Mouse (Mus musculus): ENCODE measurements around the gene Csrp3.

Gene Csrp3

DNA sequence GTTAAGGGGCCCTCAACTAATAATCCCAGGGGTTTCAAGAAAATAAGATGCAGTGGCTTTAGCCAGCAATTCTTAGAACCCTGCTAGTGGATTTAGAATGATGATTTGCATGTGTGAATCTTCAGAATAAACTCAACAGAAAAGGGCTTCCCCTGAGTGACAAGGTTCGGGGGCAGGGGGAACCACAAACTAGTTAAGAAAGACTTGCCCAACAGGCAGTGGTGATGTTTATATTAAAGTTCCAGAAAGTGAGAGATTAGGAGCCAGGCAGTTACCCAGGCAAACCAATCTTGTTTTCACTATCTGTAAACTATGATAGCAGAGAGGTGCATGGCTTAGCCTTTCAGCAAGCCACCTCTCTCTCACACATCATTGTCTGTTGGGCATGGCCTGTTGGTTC, 15.1 kb downstream of the Csrp3 start:
- no peak for DNase-seq (ENCODE audit: extremely low read depth, low read depth, low spot score)

DNA sequence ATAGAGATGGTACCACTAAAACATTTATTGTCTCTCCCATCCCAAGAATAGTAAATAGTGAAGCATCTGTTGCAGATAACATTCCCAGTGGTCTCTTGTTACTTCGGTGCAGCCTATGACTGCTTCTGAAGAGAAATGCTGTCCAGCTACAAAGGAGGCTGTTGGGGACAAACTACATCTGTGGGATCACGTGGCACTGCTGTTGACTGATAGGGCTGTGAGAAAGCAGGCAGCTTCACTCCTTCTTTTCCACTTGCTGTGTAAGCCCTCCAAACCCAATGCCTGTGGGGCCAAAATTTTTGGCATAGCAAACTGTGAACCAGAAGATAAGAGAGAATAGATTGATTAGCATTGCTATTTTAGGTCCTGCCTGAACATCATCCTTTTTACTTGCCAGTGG, 17.4 kb downstream of the Csrp3 start:
- no peak for DNase-seq (ENCODE audit: extremely low read depth, low read depth, low spot score)

DNA sequence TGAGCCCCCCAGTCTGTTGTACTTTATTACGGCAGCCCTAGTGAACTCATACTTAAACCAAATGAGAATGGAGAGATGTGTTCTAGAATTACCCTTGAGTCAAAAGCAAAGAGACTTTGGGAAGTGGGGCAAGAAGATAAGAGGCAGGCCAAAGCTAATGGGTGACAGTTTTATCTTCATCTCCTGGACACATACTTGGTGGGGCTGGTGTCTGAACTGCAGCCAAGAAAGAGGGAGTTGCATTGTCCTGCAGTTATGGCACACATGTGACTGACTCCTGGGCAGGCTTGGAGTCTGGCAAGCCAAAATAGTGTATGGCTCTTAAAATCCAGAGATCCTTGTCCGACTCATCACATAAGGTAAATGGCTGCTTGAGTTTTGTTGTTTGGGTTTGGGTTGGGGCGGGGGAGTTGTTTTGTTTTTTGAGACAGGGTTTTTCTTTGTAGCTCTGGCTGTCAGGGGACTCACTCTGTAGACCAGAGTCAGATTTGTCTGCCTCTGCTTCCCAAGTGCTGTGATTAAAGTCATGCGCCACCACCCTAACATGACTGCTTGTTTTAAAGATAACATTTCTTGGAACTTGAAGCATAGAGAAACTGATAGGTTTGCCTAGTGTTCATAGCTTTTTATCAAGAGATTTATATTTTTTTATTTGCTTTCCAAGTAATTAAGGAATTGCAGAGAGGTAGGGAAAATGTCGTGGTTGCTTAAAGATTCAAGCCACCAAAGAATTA, 18.5 kb downstream of the Csrp3 start:
- no peak for DNase-seq (ENCODE audit: extremely low read depth, low read depth, low spot score)

DNA sequence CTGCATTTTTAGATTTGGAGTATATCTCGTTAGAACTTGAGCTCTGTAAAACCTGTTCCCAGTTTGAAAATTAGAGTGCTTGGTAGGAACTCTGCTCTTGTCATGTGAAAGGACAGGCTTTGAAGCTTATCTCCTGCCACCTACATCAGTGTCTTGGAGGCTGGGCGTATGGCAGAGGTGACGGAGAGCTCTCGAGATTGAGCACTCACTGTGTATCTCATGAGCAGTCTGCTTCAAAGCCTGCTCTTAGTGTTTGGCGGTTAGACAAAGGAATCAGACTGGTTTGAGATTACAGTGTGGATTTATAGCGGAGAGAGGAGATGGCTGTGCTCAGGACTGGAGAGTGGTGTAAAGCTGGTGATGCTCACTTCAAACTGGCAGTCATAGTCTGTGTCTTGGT, 22.7 kb downstream of the Csrp3 start:
- DNase-seq (ENCODE audit: extremely low read depth, low read depth, low spot score): no peak

DNA sequence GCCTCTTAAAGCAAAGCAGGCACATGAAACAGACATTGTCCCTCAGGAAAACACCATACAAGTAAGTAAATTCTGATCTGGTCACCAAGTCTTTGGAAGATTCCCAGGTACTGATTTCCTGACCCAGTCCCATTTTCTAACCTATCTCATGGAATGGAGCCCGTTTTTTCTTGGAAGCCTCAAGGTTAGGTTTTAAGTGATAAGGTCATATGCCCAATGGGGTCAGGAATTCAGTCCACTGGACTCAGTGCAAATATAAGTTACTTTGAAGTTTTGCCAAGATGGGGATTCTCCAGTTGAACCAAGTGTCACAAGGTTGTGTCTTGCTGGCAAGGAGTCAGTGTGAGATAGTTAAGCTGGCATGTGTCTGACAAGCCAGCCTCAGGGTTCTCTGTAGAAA, 23.2 kb downstream of the Csrp3 start:
- no peak for DNase-seq (ENCODE audit: extremely low read depth, low read depth, low spot score)

DNA sequence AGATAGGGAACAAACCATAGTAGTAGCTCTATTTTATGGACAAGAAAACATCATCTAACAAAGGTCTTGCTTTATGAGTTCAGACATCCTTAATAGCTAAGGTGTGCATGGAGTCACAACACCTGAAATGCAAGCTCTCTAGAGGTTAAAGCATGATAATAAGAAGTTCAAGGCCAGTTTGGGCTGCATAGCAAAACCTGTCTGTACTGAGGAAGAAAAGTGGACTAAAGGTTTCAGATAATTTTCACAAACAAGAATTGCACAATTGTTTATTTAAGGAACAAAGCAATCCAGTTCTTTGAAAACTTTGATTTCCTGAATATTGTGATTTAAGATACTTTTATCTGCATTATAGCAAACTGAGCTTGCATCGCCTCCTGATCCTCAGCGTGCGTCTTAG, 24.2 kb downstream of the Csrp3 start:
- DNase-seq (ENCODE audit: extremely low read depth, low read depth, low spot score): no peak

DNA sequence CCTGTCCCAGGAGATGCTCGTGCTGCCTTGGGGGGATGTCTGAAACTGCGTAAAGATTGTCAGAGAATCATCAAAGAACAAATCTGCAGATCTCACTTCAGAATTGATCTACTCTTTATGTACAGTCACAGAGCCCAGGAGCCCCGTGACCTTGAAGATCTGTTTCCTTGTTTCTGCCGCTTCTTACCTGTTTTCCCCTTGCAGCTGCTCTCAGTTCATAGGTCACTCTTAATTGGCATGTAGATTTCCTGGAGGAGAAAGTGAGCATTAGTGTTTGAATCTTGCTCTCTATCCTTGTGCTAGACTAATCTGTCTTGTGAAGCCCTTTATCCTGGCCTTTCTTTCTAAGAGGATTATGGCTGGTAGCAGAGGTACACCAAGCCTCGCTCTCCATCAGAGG, 26.2 kb downstream of the Csrp3 start:
- DNase-seq (ENCODE audit: extremely low read depth, low read depth, low spot score): no peak

DNA sequence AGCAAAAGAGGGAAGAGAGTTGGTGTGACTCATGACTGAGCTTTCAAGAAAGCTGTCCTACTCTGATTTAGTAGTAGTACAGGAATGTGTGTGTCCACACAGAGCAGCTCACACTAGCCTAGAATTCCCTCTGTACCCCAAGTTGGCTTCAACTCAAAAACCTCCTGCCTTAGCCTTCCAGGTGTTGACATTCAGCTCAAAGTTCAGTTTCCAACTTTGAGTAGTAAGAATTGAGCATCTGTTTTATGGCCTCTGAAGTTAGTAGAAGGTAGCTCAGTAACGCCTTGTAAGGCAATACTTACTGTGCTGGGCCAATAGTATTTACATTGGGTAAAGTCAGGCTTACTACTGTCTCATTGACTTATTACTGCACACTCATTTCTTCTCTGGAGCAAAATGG, 34.2 kb downstream of the Csrp3 start:
- no peak for DNase-seq (ENCODE audit: extremely low read depth, low read depth, low spot score)

DNA sequence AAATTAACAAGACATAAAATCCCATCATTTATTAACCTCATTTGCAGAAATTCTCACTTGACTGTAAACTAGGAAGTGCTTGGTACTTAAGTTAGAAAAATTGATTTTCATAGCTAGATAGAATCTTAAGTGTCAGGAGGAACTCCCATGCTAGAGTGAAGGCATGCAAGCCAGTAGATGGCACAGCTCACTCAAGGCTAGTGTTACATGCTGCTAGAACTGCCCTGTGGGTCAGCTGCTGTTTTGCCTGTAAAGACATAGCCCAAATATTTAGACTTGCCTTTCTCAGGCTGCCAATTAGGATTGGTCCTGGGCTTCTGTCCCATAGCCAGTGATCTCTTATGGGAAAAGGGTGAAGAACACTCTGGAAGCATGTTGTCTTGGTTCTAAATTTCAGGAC, 35.5 kb downstream of the Csrp3 start:
- DNase-seq (ENCODE audit: extremely low read depth, low read depth, low spot score): no peak

DNA sequence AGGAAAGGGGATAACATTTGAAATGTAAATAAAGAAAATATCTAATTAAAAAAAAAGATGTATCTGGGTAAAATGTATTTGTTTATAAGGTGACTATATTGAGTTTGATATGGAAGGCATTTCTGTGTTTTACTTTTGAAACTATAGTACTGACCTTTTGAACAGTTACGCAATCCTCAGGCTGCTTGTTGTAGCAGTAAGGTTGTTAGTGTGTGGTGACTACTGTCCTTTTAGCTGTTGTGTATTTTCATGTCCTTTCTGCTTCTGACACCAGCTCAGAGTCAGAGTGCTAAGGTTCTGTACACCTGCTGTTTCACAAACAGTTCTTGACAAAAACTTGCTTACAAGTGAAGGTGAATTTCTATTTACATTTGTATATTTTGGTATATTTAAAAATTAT, 37.2 kb downstream of the Csrp3 start:
- DNase-seq (ENCODE audit: extremely low read depth, low read depth, low spot score): no peak

DNA sequence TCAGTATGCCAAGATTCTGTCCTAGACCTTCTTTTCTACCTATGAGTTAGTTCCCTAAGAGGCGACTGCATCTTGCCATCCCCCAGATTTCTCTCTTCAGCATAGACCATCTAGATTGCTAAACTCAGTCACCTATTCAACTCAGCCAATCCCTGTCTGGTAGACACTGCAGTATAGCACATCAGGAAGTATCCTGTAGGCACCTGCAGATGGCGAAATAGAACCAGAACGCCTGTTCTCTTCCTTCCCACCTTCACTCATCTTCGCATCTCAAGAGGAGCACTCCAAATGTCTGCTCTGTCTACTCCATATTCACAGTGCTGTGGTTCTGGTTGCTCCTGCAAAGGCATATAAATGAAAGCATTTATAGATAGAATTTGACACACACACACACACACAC, 41.2 kb downstream of the Csrp3 start:
- DNase-seq (ENCODE audit: extremely low read depth, low read depth, low spot score): no peak

DNA sequence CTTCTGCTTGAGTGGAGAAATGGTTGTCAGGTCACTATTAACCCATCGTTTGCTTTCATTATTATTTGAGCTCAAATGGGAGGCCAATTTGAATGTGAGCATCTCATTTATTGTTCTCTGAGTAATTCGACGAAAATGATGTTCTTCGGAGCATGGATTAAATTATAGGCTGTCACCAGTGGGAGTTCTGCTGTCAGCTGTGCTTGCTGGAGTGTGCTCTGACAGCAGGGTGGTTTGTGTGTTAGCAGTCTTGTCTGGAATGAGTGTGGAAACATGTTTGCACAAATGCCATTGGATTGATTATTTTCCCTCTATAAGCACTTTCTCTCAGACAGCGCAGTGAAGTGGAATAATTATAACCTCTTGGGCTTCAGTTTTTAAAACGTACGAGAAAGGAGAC, 44.5 kb downstream of the Csrp3 start:
- DNase-seq (ENCODE audit: extremely low read depth, low read depth, low spot score): no peak

DNA sequence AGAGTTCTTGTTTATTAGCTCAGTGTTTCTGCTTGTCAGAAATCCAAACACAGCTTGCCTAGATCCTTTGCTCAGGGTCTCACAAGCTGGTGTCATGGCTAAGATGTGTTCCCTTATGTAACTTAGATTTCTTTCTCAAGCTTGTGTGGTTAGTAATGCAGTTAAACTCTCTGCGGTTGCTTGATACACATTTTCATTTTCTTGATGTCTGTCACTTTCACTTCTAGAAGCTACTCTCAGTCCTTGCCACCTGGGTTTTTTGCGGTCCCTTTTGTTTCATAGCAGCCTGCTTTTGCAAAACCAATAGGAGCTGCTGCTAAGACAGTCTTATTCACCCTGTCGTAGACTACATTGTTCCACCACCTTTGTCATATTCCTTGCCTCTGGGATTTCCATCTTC, 52.7 kb downstream of the Csrp3 start:
- DNase-seq (ENCODE audit: extremely low read depth, low read depth, low spot score): no peak

DNA sequence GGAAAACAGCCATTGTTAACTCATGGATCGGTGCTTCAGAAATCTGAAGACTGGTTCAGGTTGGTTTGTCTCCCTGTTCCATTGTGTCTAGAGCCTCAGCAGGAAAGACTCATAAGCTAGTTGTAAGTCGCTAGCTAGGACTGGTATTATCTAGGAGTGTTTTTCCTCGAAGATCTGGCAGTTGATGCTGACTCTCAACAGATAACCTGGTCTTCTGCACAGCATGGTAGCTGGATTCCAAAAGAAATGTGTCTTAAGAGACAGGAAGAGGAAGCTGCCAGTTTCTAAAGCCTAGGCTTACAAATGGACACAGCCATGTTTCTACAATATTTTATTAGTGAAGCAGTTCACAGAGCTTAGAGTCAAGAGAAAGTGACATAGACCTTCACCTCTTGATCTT, 56.4 kb downstream of the Csrp3 start:
- no peak for DNase-seq (ENCODE audit: extremely low read depth, low read depth, low spot score)

DNA sequence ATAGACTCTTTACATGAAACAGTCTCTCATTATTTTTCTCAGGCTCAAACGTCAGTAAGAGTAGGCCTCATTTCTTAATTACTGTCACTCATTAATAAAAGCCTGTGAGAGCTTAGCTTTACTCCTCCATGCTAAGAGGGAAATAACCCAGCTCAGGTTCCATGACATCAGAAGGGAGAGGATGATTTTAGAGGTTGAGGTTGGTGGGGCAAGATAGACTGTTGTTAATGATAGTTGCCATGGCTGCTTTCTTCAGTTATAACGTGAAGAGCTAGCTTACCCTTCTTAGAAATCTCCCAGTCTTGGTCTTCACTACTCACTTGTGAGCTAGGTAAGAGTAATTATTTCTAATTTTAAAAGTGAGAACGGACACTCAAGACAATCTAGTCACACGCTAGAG, 57.7 kb downstream of the Csrp3 start:
- DNase-seq (ENCODE audit: extremely low read depth, low read depth, low spot score): no peak

DNA sequence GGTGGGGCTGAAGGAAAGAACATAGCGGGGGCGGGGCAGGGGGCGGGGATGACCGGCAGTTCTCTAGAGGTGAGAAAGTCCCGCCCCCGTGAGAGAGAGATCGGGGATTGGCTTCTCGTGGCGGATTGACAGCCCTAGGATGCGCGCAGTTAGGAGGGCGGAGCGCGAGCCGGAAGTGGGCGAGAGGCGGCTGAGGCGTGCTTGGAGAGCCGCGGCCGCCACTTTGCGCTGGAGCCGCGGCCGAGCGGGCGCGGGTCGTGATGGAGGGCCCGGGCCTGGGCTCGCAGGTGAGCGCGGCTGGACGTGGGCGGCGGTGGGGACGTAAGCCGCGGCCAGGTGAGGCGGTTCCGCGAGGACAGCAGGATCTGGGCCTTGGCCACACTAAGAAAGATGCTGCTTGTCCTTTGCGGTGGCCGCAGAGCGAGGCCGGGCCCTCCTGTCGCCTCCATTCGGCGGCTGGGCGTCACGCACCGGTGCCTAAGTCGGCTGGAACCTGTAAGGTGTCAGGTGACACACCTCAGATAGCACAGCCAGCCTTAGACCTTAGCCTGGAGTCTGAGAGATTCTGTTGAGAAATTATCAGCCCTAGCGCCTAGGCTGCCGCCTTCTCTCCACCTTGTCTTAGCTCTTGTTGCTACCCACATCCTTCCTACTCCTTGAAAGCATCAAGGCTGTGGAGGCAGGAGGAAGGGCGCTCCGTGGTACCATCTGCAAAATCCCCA, 58.8 kb downstream of the Csrp3 start, which contains the start of gene Zdhhc13:
TSS of gene Zdhhc13 (plus strand) at position 153 of the 722 bp plus-strand sequence.
- peak; percentile 54 for DNase-seq (ENCODE audit: extremely low read depth, low read depth, low spot score)

DNA sequence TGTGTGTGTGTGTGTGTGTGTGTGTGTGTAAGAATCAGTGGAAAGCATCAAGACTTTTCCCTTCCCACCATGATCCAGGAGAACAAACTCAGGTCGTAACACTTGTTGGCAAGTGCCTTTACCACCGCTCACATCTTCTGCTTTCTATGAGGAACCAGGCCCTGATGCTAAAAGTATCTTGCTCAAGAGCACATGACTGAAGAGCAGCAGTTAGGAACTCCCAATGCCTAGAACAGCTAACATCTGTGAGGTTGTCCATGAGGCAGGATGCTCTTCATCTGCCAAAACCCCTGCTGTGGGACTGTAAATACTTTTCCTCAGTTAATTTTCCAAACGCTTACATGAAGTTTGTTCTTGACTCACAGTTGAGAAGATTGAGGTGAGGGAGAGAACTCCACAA, 59.5 kb downstream of the Csrp3 start:
- no peak for DNase-seq (ENCODE audit: extremely low read depth, low read depth, low spot score)

DNA sequence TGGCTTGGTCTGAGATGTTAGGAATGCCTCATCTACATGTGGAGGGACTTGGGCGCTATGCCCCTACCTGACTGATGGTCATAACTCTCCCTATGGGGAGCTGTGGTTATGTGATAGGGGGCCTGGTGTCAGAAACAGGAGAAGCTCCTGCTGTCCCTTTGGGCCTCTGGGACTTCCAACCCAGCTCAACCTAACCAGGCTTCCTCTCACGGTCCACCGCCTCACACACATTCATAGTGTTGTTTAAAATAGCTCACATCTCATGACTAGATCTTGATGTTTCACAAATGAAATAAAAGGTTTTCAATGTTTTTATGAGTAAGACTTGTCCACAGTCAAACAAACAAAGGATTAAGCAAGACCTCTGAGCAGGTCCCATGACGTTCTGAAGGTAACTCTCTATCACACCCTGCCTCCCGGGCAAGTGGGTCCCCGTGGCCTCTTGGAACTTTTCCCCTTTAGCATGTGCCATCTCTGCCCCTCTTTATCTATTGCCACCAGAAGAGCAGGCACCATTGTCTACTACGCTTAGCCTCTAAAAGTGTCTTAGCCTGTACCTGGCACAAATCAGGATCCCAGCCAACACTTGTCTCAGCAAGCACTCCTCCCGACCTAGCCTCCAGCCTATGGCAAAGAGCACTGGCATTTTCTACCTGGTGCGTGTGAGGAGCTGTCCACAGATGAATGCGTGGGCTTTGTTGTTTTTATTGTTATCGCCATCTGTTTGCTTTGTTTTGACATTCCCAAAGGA, 62.9 kb downstream of the Csrp3 start:
- DNase-seq (ENCODE audit: extremely low read depth, low read depth, low spot score): peak; percentile 78

DNA sequence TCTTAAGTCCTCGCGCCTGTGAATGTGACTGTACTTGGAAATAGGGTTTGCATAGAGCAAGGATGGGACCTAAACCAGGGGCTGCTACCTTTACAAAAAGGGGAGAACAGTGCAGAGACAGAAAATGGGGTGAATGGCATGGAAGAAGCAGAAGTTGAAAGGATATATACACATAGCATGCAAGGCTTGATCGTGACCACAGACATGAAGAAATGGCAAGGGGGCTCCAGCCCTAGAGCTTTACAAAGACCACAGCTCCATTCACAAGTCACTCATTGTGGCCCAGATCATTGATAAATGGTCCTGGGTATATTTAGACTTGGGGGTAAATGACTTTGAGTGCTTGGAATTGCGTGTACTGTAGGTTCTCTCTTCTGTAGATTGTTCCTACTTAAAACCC, 65.4 kb downstream of the Csrp3 start:
- DNase-seq (ENCODE audit: extremely low read depth, low read depth, low spot score): no peak
